Mouse (Mus musculus): ENCODE results near the gene Igsf21.

DNA sequence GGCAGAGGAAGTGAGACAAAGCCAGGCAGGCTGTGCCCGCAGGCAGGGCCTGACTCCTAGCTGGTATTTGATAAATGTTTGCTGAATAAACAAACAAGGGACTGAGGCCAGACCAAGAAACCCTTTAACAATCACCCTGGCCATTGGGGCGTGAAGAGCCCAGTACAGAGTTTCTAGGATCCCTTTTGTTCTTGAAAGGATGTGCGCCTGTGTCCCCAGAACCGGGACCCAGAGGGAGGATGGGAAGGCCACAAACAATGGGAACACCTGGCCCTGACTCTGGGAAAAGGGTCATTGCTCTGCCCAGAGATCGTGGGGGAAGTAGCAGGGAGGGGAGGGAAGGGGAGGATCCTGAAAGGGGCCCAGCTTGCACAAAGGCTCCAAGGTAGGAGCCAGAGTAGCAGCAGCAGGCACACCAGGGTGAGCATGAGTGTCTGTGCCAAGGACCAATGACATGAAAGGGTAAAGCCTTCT, 269.2 kb downstream of the Igsf21 start:
- TF ChIP-seq CTCF (IDR thresholded peaks at IDR 0.05; ENCODE audit: low read depth, low read length) (no peak), POLR2A (IDR thresholded peaks at IDR 0.05; ENCODE audit: extremely low read depth, insufficient read depth, low read length) (no peak)
